Mouse (Mus musculus) heart, embryonic 16.5 days (tissue): ENCODE data around the gene Pappa. TPM values are rescaled to one million over a fixed set of nuclear protein-coding genes. Genes with fewer than 3 reads are reported as not detected.

ENCODE experiments used
- ATAC-seq: fragments of 200-750 bp; cut with Nextera tagmentation; replicated peaks from 2 replicates; pipeline ENCODE4 v1.8.0; 2017; ENCODE audit warnings: moderate number of reproducible peaks; ENCODE audit not compliant: insufficient read depth, low FRiP score; ENCODE audit errors: extremely low read depth
- H3K27ac ChIP-seq: fragments of 300-500 bp; sonication (generic); 2 replicates; pipeline ENCODE4 v1.5.1; 2014; ENCODE audit warnings: mild to moderate bottlenecking, low read length, control low read depth, moderate library complexity
- H3K27me3 ChIP-seq: fragments of 300-500 bp; sonication (generic); 2 replicates; pipeline ENCODE4 v1.6.1; 2014; ENCODE audit warnings: low read length, mixed read lengths; ENCODE audit not compliant: control insufficient read depth, insufficient read depth
- H3K36me3 ChIP-seq: fragments of 300-500 bp; sonication (generic); 2 replicates; pipeline ENCODE4 v1.6.1; 2014; ENCODE audit not compliant: control insufficient read depth, insufficient read depth
- H3K4me1 ChIP-seq: fragments of 300-500 bp; sonication (generic); 2 replicates; pipeline ENCODE4 v1.6.1; 2014; ENCODE audit warnings: low read length, mixed read lengths; ENCODE audit not compliant: control insufficient read depth, insufficient read depth
- H3K4me2 ChIP-seq: fragments of 300-500 bp; sonication (generic); 2 replicates; pipeline ENCODE4 v1.6.1; 2014; ENCODE audit warnings: low read depth, mild to moderate bottlenecking, control low read depth, low read length
- H3K4me3 ChIP-seq: fragments of 300-500 bp; sonication (generic); 2 replicates; pipeline ENCODE4 v1.5.1; 2014; ENCODE audit warnings: mild to moderate bottlenecking, control low read depth, low read length
- H3K9ac ChIP-seq: fragments of 300-500 bp; sonication (generic); 2 replicates; pipeline ENCODE4 v1.6.1; 2014; ENCODE audit warnings: low read length, control low read depth
- H3K9me3 ChIP-seq: fragments of 300-500 bp; sonication (generic); replicated peaks from 2 replicates; pipeline ENCODE4 v1.6.1; 2016; ENCODE audit warnings: low read length; ENCODE audit not compliant: control insufficient read depth
- WGBS: fragments of 180-500 bp; shearing (Covaris S2); extraction: QIAGEN DNeasy Blood & Tissue Kit; methylation state at CpG from one replicate; pipeline ENCODE4 v1.1.7; 2014; 5-methylcytosine and 5-hydroxymethylcytosine counted together
- polyA plus RNA-seq: library from polyadenylated mRNA; unstranded; fragments of >200 nt; fragmentation: Nextera tagmentation; extraction: Ambion mirVana; gene quantifications from 2 replicates; pipeline ENCODE4 v1.2.1, GENCODE M21; 2015

Pappa gene
- polyA plus RNA-seq, 1 experiment from 2014 or later: 0.35 TPM

DNA sequence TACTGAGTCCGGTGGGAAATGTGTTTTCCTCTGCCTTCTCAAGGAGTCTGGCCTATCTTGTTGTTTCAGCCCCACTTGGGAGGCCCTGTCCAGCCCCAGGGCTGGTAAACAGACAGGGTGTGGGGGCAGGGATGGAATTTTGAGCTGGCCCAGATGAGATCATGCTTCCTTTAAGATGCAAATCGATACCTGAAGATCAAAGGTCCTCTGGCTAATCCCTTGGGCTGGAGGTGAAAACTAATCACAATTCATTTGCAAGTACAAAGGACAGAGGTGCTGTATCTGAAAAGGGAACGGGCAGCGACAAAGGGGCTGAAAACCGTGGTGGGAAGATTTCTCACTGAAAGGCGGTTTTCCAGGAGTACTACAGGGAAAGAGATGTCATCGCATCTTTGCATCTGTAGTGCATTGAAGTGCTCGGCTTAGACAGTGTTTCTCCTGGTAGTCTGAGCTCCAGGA, 114.6 kb downstream of the Pappa start:
- Histone ChIP-seq H3K4me3 (no peak overlapping the region), H3K9me3 (no peaks in the 10 kb centered on the region), H3K4me2 (no peak overlapping the region), H3K27me3 (no peaks in the 10 kb centered on the region), H3K9ac (no peak overlapping the region), H3K27ac (no peak overlapping the region), H3K4me1 (peaks cover 5% of the 10 kb centered on the region), H3K36me3 (no peaks in the 10 kb centered on the region)
- 26% methylated on average over 8 of the region's 8 CpGs for WGBS
- no peak for ATAC-seq

DNA sequence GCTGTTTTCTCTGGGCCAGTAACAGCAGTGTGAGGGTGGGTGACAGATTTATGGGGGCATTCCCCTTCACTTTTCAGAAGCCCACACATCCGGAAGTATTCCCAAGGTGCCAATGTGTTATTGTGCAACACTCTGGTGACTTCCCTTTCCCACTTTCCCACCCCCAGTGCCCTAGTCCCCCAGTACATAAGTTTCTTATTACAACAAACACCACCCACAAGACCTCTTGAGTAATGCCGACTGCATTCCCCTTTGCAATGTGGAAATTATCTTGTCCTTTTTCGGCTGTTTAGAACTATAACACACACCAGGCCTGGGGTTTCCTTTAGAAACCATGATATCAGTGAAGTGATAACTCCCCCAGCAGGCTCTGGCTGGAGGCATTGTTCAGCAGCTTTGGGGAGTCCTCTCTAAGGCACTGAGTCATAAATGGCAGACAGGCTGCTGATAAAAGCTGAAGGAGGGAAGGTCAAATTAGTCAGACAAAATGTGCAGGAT, 118.5 kb downstream of the Pappa start:
- Histone ChIP-seq H3K4me3 (no peak overlapping the region), H3K9ac (no peak overlapping the region), H3K27ac (no peak overlapping the region), H3K4me1 (peaks cover 5% of the 10 kb centered on the region), H3K9me3 (no peaks in the 10 kb centered on the region), H3K4me2 (no peak overlapping the region), H3K27me3 (no peaks in the 10 kb centered on the region), H3K36me3 (no peaks in the 10 kb centered on the region)
- peak; percentile 58; the same call in 1 of the 2 replicates for ATAC-seq
- 14% methylated on average over 3 of the region's 3 CpGs for whole genome bisulfite sequencing

DNA sequence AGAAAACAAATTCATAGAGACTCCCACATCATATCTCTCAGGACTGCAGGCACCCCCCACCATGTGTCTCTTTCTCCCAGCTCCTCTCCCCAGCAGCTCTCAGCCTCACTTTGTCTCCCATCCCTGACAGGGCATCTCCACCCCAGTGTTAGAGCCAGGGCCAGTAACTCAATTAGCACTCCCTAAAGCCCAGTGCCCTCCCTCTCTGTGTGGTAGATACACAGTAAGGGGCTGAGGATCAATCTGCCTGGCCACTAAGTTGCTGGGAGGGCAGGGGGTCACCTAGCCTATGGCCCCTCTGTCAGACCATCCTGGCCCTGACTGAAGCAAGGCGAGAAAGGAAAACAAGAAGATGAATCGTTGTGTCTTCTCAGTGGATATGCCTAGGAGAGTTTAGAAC, 119.3 kb downstream of the Pappa start:
- Histone ChIP-seq H3K4me1 (peaks cover 5% of the 10 kb centered on the region), H3K4me3 (no peak overlapping the region), H3K9ac (no peak overlapping the region), H3K27me3 (no peaks in the 10 kb centered on the region), H3K27ac (no peak overlapping the region), H3K9me3 (no peaks in the 10 kb centered on the region), H3K4me2 (no peak overlapping the region), H3K36me3 (no peaks in the 10 kb centered on the region)
- ATAC-seq: no peak
- WGBS: 43% methylated on average over 2 of the region's 2 CpGs

DNA sequence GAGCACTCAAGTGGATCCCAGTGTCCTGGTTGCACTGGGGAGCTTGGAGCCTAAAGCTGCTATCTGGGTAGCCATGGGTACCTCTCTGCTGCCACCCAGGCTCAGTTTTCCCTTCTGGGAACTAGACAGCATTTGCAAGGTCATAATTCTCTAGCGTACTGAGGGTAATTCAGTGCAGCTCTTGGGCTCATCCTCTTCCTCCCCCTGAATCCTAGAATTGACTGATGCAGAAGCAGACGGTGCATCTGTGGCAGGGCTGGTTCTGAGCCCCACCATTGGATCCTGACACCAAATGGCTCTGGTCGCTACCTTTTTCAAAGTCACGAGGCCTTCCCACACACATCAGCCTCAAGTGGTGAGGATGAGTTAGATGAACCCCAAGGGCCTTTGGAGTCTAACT, 121.0 kb downstream of the Pappa start:
- no peak overlapping the region for H3K9ac ChIP-seq
- 69% methylated on average over 4 of the region's 4 CpGs for WGBS
- no peak overlapping the region for H3K27ac ChIP-seq
- ATAC-seq: no peak
- H3K4me2 ChIP-seq: no peak overlapping the region
- H3K9me3 ChIP-seq: no peaks in the 10 kb centered on the region
- peaks cover 5% of the 10 kb centered on the region for H3K4me1 ChIP-seq
- H3K27me3 ChIP-seq: no peaks in the 10 kb centered on the region
- H3K4me3 ChIP-seq: no peak overlapping the region
- H3K36me3 ChIP-seq: no peaks in the 10 kb centered on the region

DNA sequence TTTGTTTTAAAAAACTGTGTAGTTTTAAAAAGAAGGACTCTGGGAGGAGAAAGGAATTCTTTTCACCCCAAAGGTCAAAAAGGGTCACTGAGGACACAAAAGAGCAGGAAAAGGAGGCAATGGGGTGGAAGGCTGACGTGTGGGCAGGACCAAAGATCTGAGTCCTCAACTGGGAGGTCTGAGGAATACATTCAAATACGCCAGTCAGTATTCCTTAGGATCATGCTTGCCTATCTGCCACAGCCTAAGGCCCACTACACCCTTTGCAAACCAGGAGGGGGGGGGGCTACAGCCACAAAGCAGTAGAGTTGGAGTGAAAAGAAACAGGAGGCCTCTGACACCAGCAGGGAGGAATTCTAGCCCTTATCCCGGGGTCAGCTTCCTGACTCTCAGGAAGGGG, 121.5 kb downstream of the Pappa start:
- WGBS: 62% methylated on average over 3 of the region's 3 CpGs
- Histone ChIP-seq H3K27me3 (no peaks in the 10 kb centered on the region), H3K27ac (no peak overlapping the region), H3K36me3 (no peaks in the 10 kb centered on the region), H3K4me2 (no peak overlapping the region), H3K4me3 (no peak overlapping the region), H3K9ac (no peak overlapping the region), H3K9me3 (no peaks in the 10 kb centered on the region), H3K4me1 (peaks cover 5% of the 10 kb centered on the region)
- no peak for ATAC-seq

DNA sequence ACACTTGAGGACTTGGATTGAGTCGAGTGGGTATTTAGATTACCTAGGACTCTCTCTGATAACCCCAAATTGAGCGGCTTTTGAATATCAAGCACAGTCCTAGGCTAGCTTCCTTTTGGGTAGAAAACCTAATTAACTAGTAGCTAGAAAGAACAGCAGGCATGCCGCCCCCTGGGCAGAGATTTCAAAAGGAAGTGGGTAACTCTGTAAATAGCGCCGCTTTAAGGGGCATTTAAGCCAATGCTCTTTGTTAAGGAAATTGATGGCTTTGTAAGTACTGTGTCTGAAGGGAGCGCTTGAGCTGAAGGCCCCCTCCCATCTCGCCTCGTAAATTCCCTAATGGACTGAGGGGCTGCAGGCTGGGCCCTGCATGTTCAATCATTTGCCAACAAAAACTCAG, 128.2 kb downstream of the Pappa start:
- no peak overlapping the region for H3K27ac ChIP-seq
- H3K4me1 ChIP-seq: no peaks in the 10 kb centered on the region
- 24% methylated on average over 8 of the region's 8 CpGs for WGBS
- no peaks in the 10 kb centered on the region for H3K9me3 ChIP-seq
- ATAC-seq: no peak
- no peak overlapping the region for H3K4me2 ChIP-seq
- no peak overlapping the region for H3K4me3 ChIP-seq
- H3K27me3 ChIP-seq: no peaks in the 10 kb centered on the region
- H3K9ac ChIP-seq: no peak overlapping the region
- H3K36me3 ChIP-seq: no peaks in the 10 kb centered on the region

DNA sequence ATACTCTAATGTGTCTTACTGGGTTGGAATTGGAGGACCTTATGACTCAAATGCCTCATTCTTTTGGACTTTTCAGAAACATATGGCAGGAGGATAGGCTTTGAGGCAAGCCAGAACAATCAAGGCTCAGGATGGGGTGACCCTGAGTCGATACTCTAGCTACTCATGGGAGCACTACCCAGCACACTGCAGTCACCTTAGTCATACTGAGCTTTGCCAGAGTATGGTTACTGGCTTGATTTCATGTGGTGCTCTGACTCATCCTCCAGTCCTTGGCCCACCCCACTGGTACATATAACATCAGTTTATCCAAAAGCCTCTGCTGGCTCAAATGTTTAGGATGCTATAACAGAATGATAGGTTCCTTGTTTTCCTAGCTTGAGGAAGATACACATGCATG, 130.1 kb downstream of the Pappa start:
- Histone ChIP-seq H3K4me1 (no peaks in the 10 kb centered on the region), H3K27me3 (no peaks in the 10 kb centered on the region), H3K27ac (no peak overlapping the region), H3K9me3 (no peaks in the 10 kb centered on the region), H3K4me2 (no peak overlapping the region), H3K36me3 (no peaks in the 10 kb centered on the region), H3K9ac (no peak overlapping the region), H3K4me3 (no peak overlapping the region)
- ATAC-seq: no peak
- 90% methylated on average over 1 of the region's 1 CpGs for WGBS

DNA sequence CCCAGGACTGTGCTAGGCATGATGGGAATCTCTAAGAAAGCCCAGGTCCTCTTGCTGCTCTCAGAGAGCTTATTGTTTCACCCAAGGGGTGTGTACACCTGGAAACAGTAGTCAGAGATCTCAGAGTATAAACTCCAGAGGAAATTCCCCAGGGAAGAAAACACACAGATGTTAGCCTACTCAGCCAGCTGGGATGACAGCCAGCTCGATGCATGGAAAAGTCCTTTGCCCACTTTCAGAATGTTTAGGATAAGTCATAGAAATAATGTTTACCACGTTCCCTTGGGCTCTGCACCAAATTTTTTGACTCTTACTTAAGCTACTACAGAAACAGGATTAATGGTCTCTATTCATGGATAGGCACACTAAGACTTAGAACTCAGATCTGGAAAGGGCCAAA, 143.1 kb downstream of the Pappa start:
- ATAC-seq: no peak
- Histone ChIP-seq H3K36me3 (no peaks in the 10 kb centered on the region), H3K9ac (no peak overlapping the region), H3K4me2 (no peak overlapping the region), H3K27ac (no peak overlapping the region), H3K27me3 (no peaks in the 10 kb centered on the region), H3K4me1 (no peaks in the 10 kb centered on the region), H3K9me3 (no peaks in the 10 kb centered on the region), H3K4me3 (no peak overlapping the region)
- 59% methylated on average over 2 of the region's 2 CpGs for WGBS

DNA sequence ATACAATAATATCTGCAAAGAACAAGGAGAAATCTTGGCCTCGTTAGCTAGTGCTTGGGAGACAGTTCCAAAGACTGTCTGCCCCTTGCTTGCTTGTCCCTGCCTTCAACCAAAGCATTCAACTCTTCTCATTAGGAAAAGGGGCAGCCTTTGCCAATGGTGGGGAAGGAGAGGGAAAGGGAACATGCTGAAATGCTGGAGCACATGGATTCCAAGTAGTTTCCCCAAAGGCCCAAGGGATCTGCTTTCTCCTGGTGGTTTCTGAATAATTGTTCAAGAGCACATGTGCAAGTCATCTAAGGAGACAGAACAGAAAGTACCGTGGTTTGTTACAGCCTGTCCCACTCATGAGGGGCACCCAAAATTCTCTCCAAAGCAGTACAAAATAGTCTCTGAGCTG, 146.0 kb downstream of the Pappa start:
- Histone ChIP-seq H3K9me3 (no peaks in the 10 kb centered on the region), H3K4me3 (no peak overlapping the region), H3K9ac (no peak overlapping the region), H3K27ac (no peak overlapping the region), H3K27me3 (no peaks in the 10 kb centered on the region), H3K36me3 (no peaks in the 10 kb centered on the region), H3K4me1 (no peaks in the 10 kb centered on the region), H3K4me2 (no peak overlapping the region)
- ATAC-seq: no peak
- WGBS: 76% methylated on average over 2 of the region's 2 CpGs

DNA sequence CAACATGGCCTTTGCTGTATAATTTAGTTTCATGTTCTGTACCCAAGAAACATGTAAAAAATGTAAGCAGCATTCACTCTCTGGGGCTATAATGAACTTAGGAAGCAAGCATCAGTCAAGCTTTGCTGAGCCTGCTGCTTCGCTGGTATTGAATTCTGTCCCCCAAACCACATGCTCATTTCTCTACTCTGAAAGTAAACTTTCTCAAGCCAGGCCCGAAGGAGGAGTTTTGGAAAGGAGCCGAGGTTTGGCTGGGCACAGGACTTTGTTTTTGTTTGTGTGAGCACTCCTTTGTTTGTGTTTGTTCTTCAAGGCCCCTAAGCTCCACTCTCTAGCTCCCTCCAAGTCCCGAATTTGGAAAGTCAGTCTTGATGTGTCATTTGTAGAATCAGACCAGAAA, 148.3 kb downstream of the Pappa start:
- no peaks in the 10 kb centered on the region for H3K4me1 ChIP-seq
- H3K9me3 ChIP-seq: no peaks in the 10 kb centered on the region
- H3K4me2 ChIP-seq: no peak overlapping the region
- no peaks in the 10 kb centered on the region for H3K36me3 ChIP-seq
- H3K4me3 ChIP-seq: no peak overlapping the region
- 47% methylated on average over 4 of the region's 4 CpGs for WGBS
- no peak for ATAC-seq
- no peak overlapping the region for H3K27ac ChIP-seq
- no peaks in the 10 kb centered on the region for H3K27me3 ChIP-seq
- no peak overlapping the region for H3K9ac ChIP-seq
